Mouse (Mus musculus) spleen, adult 2 months (tissue): ENCODE results near the gene Kalrn. TPM values are rescaled to one million over a fixed set of nuclear protein-coding genes. Genes with fewer than 3 reads are reported as not detected.

Experiments used
- DNase-seq, 2 experiments: peaks; one replicate each; pipeline versions ENCODE4 v3.0.0 to v3.0.0-alpha.2; 2012 to 2021; ENCODE audit warnings: low spot score in 2 of 2, low read depth in 1 of 2
- H3K27ac ChIP-seq: fragments of 200-500 bp; 2 replicates; pipeline ENCODE4 v1.5.1; 2012; ENCODE audit warnings: low read length, inconsistent platforms; ENCODE audit not compliant: insufficient read depth
- H3K27me3 ChIP-seq: fragments of 200-500 bp; 2 replicates; pipeline ENCODE4 v1.6.1; 2012; ENCODE audit warnings: mild to moderate bottlenecking, moderate library complexity, low read length, inconsistent platforms; ENCODE audit not compliant: control insufficient read depth, insufficient read depth
- H3K36me3 ChIP-seq: fragments of 200-500 bp; 2 replicates; pipeline ENCODE4 v1.6.1; 2012; ENCODE audit warnings: mild to moderate bottlenecking, low read length, inconsistent platforms; ENCODE audit not compliant: control insufficient read depth, insufficient read depth
- H3K4me1 ChIP-seq: fragments of 200-500 bp; 2 replicates; pipeline ENCODE4 v1.6.1; 2011; ENCODE audit warnings: inconsistent platforms; ENCODE audit not compliant: control insufficient read depth, insufficient read depth, insufficient read length
- H3K4me3 ChIP-seq: fragments of 200-500 bp; 2 replicates; pipeline ENCODE4 v1.5.1; 2011; ENCODE audit warnings: mild to moderate bottlenecking, inconsistent platforms; ENCODE audit not compliant: insufficient read depth, insufficient read length; ENCODE audit errors: extremely low read depth
- CTCF ChIP-seq: fragments of 200-500 bp; IDR thresholded peaks from 2 replicates; pipeline ENCODE4 v1.5.1; 2011; ENCODE audit warnings: mild to moderate bottlenecking, inconsistent platforms; ENCODE audit not compliant: insufficient read depth, insufficient read length, insufficient replicate concordance; ENCODE audit errors: extremely low read depth
- POLR2A ChIP-seq: fragments of 200-500 bp; IDR thresholded peaks from 2 replicates; pipeline ENCODE4 v1.6.1; 2011; ENCODE audit warnings: low read depth, low read length, inconsistent platforms
- WGBS: fragments of 180-500 bp; shearing (Covaris S2); methylation state at CpG from one replicate; pipeline ENCODE4 v1.1.7; 2018; 5-methylcytosine and 5-hydroxymethylcytosine counted together
- polyA plus RNA-seq: library from polyadenylated mRNA; depleted of rRNA; stranded (reverse); fragments of >200 nt; gene quantifications from 2 replicates; pipeline ENCODE4 v1.2.3, GENCODE M21; 2012

The Kalrn gene
- polyA plus RNA-seq, 1 experiment, result 7.6 TPM

- no peaks in the 10 kb centered on the region for H3K4me1 ChIP-seq
- no peak overlapping the region for H3K27ac ChIP-seq
- H3K4me3 ChIP-seq, result no peak overlapping the region
- no peaks in the 10 kb centered on the region for H3K36me3 ChIP-seq
- WGBS, result 92% methylated on average over 8 of the region's 8 CpGs
- TF ChIP-seq POLR2A (no peak), CTCF (no peak)
- no peak for DNase-seq
- H3K27me3 ChIP-seq, result no peaks in the 10 kb centered on the region
Measured at GRCm38 (mm10) chr16:34282026-34282425, 291.3 kb downstream of the Kalrn start.

DNA sequence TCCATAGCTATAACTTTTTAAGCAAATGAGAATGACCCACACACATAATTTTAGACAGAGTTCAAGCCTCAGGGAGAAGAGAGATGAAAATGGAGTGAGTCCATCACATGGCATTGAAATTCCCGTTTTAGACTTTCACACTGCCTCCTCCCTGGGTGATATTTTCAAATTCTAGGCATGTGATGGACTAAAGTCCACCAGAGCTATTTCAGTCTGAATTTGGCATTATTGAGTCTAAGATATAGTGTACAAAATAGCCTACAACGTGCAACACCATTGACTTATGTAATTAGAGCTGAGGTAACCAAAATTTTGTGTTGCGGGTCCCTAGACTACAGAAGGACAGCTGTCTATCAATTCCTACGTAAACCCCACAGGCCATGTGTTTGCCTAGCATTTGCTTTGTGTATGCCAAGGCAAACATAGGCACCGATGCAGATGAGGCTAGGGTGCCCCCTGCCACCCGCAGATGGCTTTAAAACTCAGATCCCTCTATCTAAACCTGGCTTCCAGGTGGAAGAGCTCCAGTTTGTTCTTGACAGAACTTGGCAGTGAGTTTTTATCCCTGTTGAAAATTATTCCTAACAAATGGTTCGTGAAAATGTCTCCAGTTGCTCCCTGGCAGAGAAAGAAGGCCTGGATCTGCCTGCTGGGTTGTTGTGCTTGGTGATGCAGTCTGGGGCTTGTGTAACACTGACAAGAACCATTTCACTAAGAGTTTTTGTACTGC lies 293.5 kb downstream of the Kalrn start:
- DNase-seq, result no peak
- Histone ChIP-seq H3K4me3 (no peak overlapping the region), H3K36me3 (no peaks in the 10 kb centered on the region), H3K27ac (no peak overlapping the region), H3K27me3 (no peaks in the 10 kb centered on the region), H3K4me1 (no peaks in the 10 kb centered on the region)
- TF ChIP-seq POLR2A, result no peak
- 87% methylated on average over 7 of the region's 7 CpGs for WGBS

GRCm38 (mm10) chr16:34278249-34278790 lies 295.0 kb downstream of the Kalrn start:
- no peak for DNase-seq
- no peaks in the 10 kb centered on the region for H3K27me3 ChIP-seq
- H3K4me1 ChIP-seq, result no peaks in the 10 kb centered on the region
- 81% methylated on average over 4 of the region's 4 CpGs for WGBS
- no peak for TF ChIP-seq POLR2A
- no peak for TF ChIP-seq CTCF
- no peak overlapping the region for H3K4me3 ChIP-seq
- no peaks in the 10 kb centered on the region for H3K36me3 ChIP-seq
- H3K27ac ChIP-seq, result no peak overlapping the region

GRCm38 (mm10) chr16:34274607-34275006 lies 298.7 kb downstream of the Kalrn start:
- TF ChIP-seq POLR2A, result no peak
- no peak for TF ChIP-seq CTCF

DNA sequence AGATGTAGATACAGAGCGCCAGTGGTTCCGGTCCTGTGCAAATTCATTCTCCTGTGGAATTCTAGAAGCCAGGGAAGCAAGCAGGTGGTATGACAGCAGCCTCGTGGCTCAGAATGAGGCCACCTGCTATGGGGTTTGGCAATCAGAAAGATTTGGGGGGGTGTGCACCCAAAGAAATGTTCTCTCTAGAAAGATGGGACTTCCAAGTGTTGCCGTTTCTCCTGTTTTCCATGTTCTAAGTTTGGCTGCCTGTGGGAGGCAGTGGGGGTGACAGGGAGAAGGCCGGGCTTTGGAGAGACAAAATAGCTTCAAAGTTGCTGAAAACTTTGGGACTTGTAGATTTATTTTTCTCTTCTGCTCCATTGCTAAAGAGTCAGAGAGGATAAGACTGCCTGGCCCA lies 301.9 kb downstream of the Kalrn start:
- 94% methylated on average over 5 of the region's 5 CpGs for WGBS
- Histone ChIP-seq H3K27me3 (no peaks in the 10 kb centered on the region), H3K36me3 (no peaks in the 10 kb centered on the region), H3K4me3 (no peak overlapping the region), H3K27ac (no peak overlapping the region), H3K4me1 (no peaks in the 10 kb centered on the region)
- no peak for DNase-seq
- no peak for TF ChIP-seq POLR2A
- no peak for TF ChIP-seq CTCF

More at GRCm38 (mm10) chr16:34274607-34275006, 298.7 kb downstream of the Kalrn start:
- H3K4me1 ChIP-seq, result no peaks in the 10 kb centered on the region
- no peak overlapping the region for H3K27ac ChIP-seq
- no peaks in the 10 kb centered on the region for H3K27me3 ChIP-seq
- no peak for DNase-seq
- H3K36me3 ChIP-seq, result no peaks in the 10 kb centered on the region
- H3K4me3 ChIP-seq, result no peak overlapping the region

- H3K27me3 ChIP-seq, result no peaks in the 10 kb centered on the region
- no peak for TF ChIP-seq CTCF
- H3K36me3 ChIP-seq, result no peaks in the 10 kb centered on the region
- H3K4me1 ChIP-seq, result no peaks in the 10 kb centered on the region
- DNase-seq, result no peak
- WGBS, result 70% methylated on average over 2 of the region's 2 CpGs
- H3K27ac ChIP-seq, result no peak overlapping the region
- H3K4me3 ChIP-seq, result no peak overlapping the region
Measured at GRCm38 (mm10) chr16:34270681-34271080, 302.7 kb downstream of the Kalrn start.

- no peak for DNase-seq
- no peak for TF ChIP-seq POLR2A
- TF ChIP-seq CTCF, result no peak
- Histone ChIP-seq H3K27me3 (no peaks in the 10 kb centered on the region), H3K27ac (no peak overlapping the region), H3K36me3 (no peaks in the 10 kb centered on the region), H3K4me3 (no peak overlapping the region), H3K4me1 (no peaks in the 10 kb centered on the region)
- WGBS, result 91% methylated on average over 8 of the region's 8 CpGs
Measured at GRCm38 (mm10) chr16:34269642-34270041, 303.7 kb downstream of the Kalrn start.
